Mouse (Mus musculus) thymus, adult 2 months (tissue): ENCODE results near the gene Qrfpr.

Experiments
- CTCF ChIP-seq: fragments of 200-500 bp; IDR thresholded peaks from 2 replicates; pipeline ENCODE4 v1.5.1; 2012; ENCODE audit warnings: mild to moderate bottlenecking, control low read depth, low read length, moderate library complexity, borderline replicate concordance; ENCODE audit not compliant: control insufficient read depth, poor library complexity, insufficient read depth; ENCODE audit errors: extremely low read depth
- POLR2A ChIP-seq: fragments of 200-500 bp; IDR thresholded peaks from 2 replicates; pipeline ENCODE4 v1.6.1; 2012; ENCODE audit warnings: mild to moderate bottlenecking, low read length, control low read depth, moderate library complexity; ENCODE audit not compliant: control insufficient read depth, poor library complexity, insufficient read depth; ENCODE audit errors: extremely low read depth

- TF ChIP-seq POLR2A (no peak), CTCF (no peak)
Measured at GRCm38 (mm10) chr3:36229941-36230340, 7.8 kb upstream of the Qrfpr start.
